ENCODE assay signal across 22 mouse cellular contexts in genomic region chr5:49041259-49041845, GRCm38 (mm10).
DNase-seq lines count a peak whose midpoint lies in the region; ATAC-seq lines count a peak whose summit lies in the region.
"Had no signal": no experiment of that assay in that cellular context is flagged by ENCODE, and none has a peak within 500 bp of the region (broad histone marks: within the 10 kb centered on the region; RNA-seq: fewer than 3 reads in every experiment).

No protein-coding gene starts in this region.

- H3K4me1 ChIP-seq in midbrain, embryonic 11.5 days (ENCODE audit: control insufficient read depth, insufficient read depth, low read length) = peaks cover 2% of the 10 kb centered on the region; the same call in 1 of the 2 replicates
- peaks cover 12% of the 10 kb centered on the region for H3K4me1 ChIP-seq in midbrain, embryonic 10.5 days
- H3K4me1 ChIP-seq in midbrain, embryonic 13.5 days (replicated peaks) = peaks cover 6% of the 10 kb centered on the region; the same call in 1 of the 2 replicates
- H3K4me1 ChIP-seq: embryonic facial prominence, embryonic 12.5 days; kidney, embryonic 15.5 days; limb, embryonic 12.5 days had no signal

- H3K4me2 ChIP-seq in midbrain, embryonic 11.5 days = no peak overlapping the region
- no peak overlapping the region for H3K4me2 ChIP-seq in midbrain, embryonic 13.5 days (replicated peaks)
- H3K4me2 ChIP-seq: embryonic facial prominence, embryonic 12.5 days; kidney, embryonic 15.5 days; limb, embryonic 12.5 days; liver, embryonic 11.5 days had no signal

- 37% methylated on average over 6 of the region's 6 CpGs for WGBS in midbrain, embryonic 11.5 days
- 49% methylated on average over 6 of the region's 6 CpGs for WGBS in midbrain, embryonic 10.5 days
- 19% methylated on average over 6 of the region's 6 CpGs for WGBS in midbrain, embryonic 13.5 days

- H3K9me3 ChIP-seq in midbrain, embryonic 11.5 days (ENCODE audit: control insufficient read depth, low read length) = no peaks in the 10 kb centered on the region
- no peaks in the 10 kb centered on the region for H3K9me3 ChIP-seq in midbrain, embryonic 10.5 days (replicated peaks)
- H3K9me3 ChIP-seq in midbrain, embryonic 13.5 days = no peaks in the 10 kb centered on the region
- H3K9me3 ChIP-seq: embryonic facial prominence, embryonic 12.5 days; kidney, embryonic 15.5 days; limb, embryonic 12.5 days had no signal

- peak; percentile 1 for DNase-seq in embryo, embryonic 10.5 days (ENCODE audit: low spot score)
- no peak for DNase-seq in embryo, embryonic 9.5 days (ENCODE audit: extremely low spot score)
- no peak for DNase-seq in midbrain, embryonic 11.5 days (ENCODE audit: low spot score, missing footprints)
- no peak for DNase-seq in midbrain, embryonic 10.5 days (ENCODE audit: low spot score)
- peak; percentile 71 for DNase-seq in retina, postnatal 1 day
- no peak for DNase-seq in gastrocnemius, adult 8-10 months (ENCODE audit: low spot score in 2 of 2)
- DNase-seq: adrenal gland, postnatal 10 days; cerebellum, adult 9-10 months; kidney, postnatal 36 days; liver, postnatal 0 days; right cerebral cortex, adult 18-20 months; thymus, adult 18-20 months; thymus, postnatal 36 days had no signal

- no peak overlapping the region for H3K9ac ChIP-seq in midbrain, embryonic 11.5 days (ENCODE audit: low read length)
- no peak overlapping the region for H3K9ac ChIP-seq in midbrain, embryonic 13.5 days (replicated peaks)
- H3K9ac ChIP-seq: embryonic facial prominence, embryonic 12.5 days; kidney, embryonic 15.5 days; limb, embryonic 12.5 days; liver, postnatal 0 days had no signal

- H3K4me3 ChIP-seq in midbrain, embryonic 11.5 days (ENCODE audit: low read depth, low read length) = no peak overlapping the region
- H3K4me3 ChIP-seq in midbrain, embryonic 10.5 days = no peak overlapping the region
- H3K4me3 ChIP-seq in midbrain, embryonic 13.5 days (replicated peaks) = no peak overlapping the region
- H3K4me3 ChIP-seq: embryonic facial prominence, embryonic 12.5 days; kidney, embryonic 15.5 days; limb, embryonic 12.5 days had no signal

- no peaks in the 10 kb centered on the region for H3K27me3 ChIP-seq in midbrain, embryonic 11.5 days (ENCODE audit: control insufficient read depth, insufficient read depth, low read length)
- H3K27me3 ChIP-seq in midbrain, embryonic 10.5 days (ENCODE audit: low read depth, poor library complexity, severe bottlenecking) = no peaks in the 10 kb centered on the region
- H3K27me3 ChIP-seq in midbrain, embryonic 13.5 days = no peaks in the 10 kb centered on the region
- H3K27me3 ChIP-seq: embryonic facial prominence, embryonic 12.5 days; kidney, embryonic 15.5 days; limb, embryonic 12.5 days had no signal

- 0 out of 2 replicates have a peak, but pooled peaks have one; percentile 50 for ATAC-seq in midbrain, embryonic 11.5 days (ENCODE audit: low FRiP score)
- ATAC-seq in midbrain, embryonic 13.5 days = peak; percentile 80; the same call in 1 of the 2 replicates
- ATAC-seq: hindbrain, embryonic 16.5 days; intestine, embryonic 16.5 days; liver, postnatal 0 days; lung, postnatal 0 days had no signal

- H3K36me3 ChIP-seq in midbrain, embryonic 11.5 days (ENCODE audit: control insufficient read depth, insufficient read depth, low read length) = no peaks in the 10 kb centered on the region
- H3K36me3 ChIP-seq in midbrain, embryonic 10.5 days = no peaks in the 10 kb centered on the region
- H3K36me3 ChIP-seq in midbrain, embryonic 13.5 days = no peaks in the 10 kb centered on the region
- H3K36me3 ChIP-seq: embryonic facial prominence, embryonic 12.5 days; kidney, embryonic 15.5 days; limb, embryonic 12.5 days had no signal

- no peak overlapping the region for H3K27ac ChIP-seq in midbrain, embryonic 11.5 days (ENCODE audit: low read depth, low read length)
- no peak overlapping the region for H3K27ac ChIP-seq in midbrain, embryonic 10.5 days (replicated peaks)
- no peak overlapping the region for H3K27ac ChIP-seq in midbrain, embryonic 13.5 days
- H3K27ac ChIP-seq: embryonic facial prominence, embryonic 12.5 days; kidney, embryonic 15.5 days; limb, embryonic 12.5 days; macrophage had no signal

Comparison
In these comparisons a context has a peak if more than half of its experiments do, and no peak if none do; other contexts are left out.
1. DNase-seq: peak in embryo, embryonic 10.5 days (single experiment) and retina, postnatal 1 day (single experiment); none in embryo, embryonic 9.5 days (single experiment), midbrain, embryonic 11.5 days (single experiment), midbrain, embryonic 10.5 days (single experiment) and gastrocnemius, adult 8-10 months (0 of 2).